Mouse (Mus musculus) cerebellum, adult 2 months (tissue): Measurements from ENCODE around the gene Fgd6. TPM values are rescaled to one million over a fixed set of nuclear protein-coding genes. Genes with fewer than 3 reads are reported as not detected.

Source experiments
- DNase-seq, 2 experiments: peaks; one replicate each; pipeline ENCODE4 v3.0.0; 2021
- H3K27ac ChIP-seq: fragments of 200-500 bp; 2 replicates; pipeline ENCODE4 v1.5.1; 2012; ENCODE audit warnings: low read length, control low read depth, inconsistent platforms; ENCODE audit not compliant: insufficient read depth
- H3K27me3 ChIP-seq: fragments of 200-500 bp; 2 replicates; pipeline ENCODE4 v1.6.1; 2012; ENCODE audit warnings: inconsistent platforms, mild to moderate bottlenecking, low read length, moderate library complexity; ENCODE audit not compliant: control insufficient read depth, insufficient read depth
- H3K4me1 ChIP-seq: fragments of 200-500 bp; 2 replicates; pipeline ENCODE4 v1.6.1; 2011; ENCODE audit warnings: low read length; ENCODE audit not compliant: control insufficient read depth, insufficient read depth
- H3K4me3 ChIP-seq: fragments of 200-500 bp; replicated peaks from 2 replicates; pipeline ENCODE3; 2011; ENCODE audit warnings: mild to moderate bottlenecking, low read depth, low read length, control low read depth; ENCODE audit not compliant: insufficient read depth
- CTCF ChIP-seq: fragments of 200-500 bp; IDR thresholded peaks from 2 replicates; pipeline ENCODE4 v1.5.1; 2011; ENCODE audit warnings: low read depth, mild to moderate bottlenecking, control low read depth, low read length, moderate library complexity, borderline replicate concordance; ENCODE audit not compliant: insufficient read depth
- POLR2A ChIP-seq: fragments of 200-500 bp; IDR thresholded peaks from 2 replicates; pipeline ENCODE4 v1.6.1; 2011; ENCODE audit warnings: low read length, control low read depth, borderline replicate concordance; ENCODE audit not compliant: insufficient read depth
- WGBS: fragments of 180-500 bp; shearing (Covaris S2); methylation state at CpG from one replicate; pipeline ENCODE4 v1.1.7; 2018; 5-methylcytosine and 5-hydroxymethylcytosine counted together
- polyA plus RNA-seq: library from polyadenylated mRNA; depleted of rRNA; stranded (reverse); fragments of >200 nt; gene quantifications from 2 replicates; pipeline ENCODE4 v1.2.3, GENCODE M21; 2012; rRNA removed

The Fgd6 gene
- polyA plus RNA-seq, result 5.4 and 6.0 TPM in 2 replicates

- no peaks in the 10 kb centered on the region for H3K27me3 ChIP-seq
- under 1% methylated on average over 77 of the region's 77 CpGs for WGBS
- peak; percentile 99 for DNase-seq
Observed at GRCm38 (mm10) chr10:94035658-94036374, at the start of gene Fgd6, which contains the start of gene Vezt. Gene Fgd6 (plus strand): TSS chr10:94036001. Gene Vezt (minus strand): TSS chr10:94035817.

GRCm38 (mm10) chr10:93994136-93994535 is 41.7 kb upstream of the Fgd6 start:
- Histone ChIP-seq H3K27ac (no peak overlapping the region), H3K4me1 (no peaks in the 10 kb centered on the region), H3K4me3 (no peak overlapping the region), H3K27me3 (no peaks in the 10 kb centered on the region)
- 96% methylated on average over 10 of the region's 10 CpGs for WGBS
- TF ChIP-seq CTCF (no peak), POLR2A (no peak)
- DNase-seq, result no peak

More at GRCm38 (mm10) chr10:94035658-94036374, at the start of gene Fgd6, which contains the start of gene Vezt:
- Histone ChIP-seq H3K27ac (peak within 1 kb of the TSS; percentile 40), H3K4me3 (peak within 1 kb of the TSS; percentile 88), H3K4me1 (peaks cover 3% of the 10 kb centered on the region; the same call in 1 of the 2 replicates)
- TF ChIP-seq POLR2A, result peak; percentile 44; the same call in 1 of the 2 replicates
- peak; percentile 60; the same call in 1 of the 2 replicates for TF ChIP-seq CTCF

DNA sequence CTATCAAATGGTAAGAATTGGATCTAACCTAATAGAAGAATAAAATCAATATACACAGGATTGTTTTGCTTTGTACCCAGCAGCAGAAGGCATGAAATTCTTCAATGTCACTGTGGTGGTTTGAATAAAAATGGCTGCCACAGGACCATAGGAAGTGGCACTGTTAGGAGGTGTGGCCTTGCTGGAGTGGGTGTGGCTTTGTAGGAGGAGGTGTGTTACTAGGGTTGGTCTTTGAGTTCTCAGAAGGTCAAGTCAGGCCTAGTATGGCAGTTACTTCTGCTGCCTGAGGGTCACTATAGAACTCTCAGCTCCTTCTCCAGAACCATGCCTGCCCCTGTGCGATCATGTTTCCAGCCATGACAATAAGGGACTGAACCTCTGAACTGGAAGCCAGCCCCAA is 40.7 kb upstream of the Fgd6 start:
- DNase-seq, result no peak
- no peak overlapping the region for H3K27ac ChIP-seq
- TF ChIP-seq POLR2A (no peak), CTCF (no peak)
- no peaks in the 10 kb centered on the region for H3K27me3 ChIP-seq
- H3K4me1 ChIP-seq, result no peaks in the 10 kb centered on the region
- 100% methylated on average over 1 of the region's 1 CpGs for WGBS
- no peak overlapping the region for H3K4me3 ChIP-seq

- Histone ChIP-seq H3K4me3 (no peak overlapping the region), H3K27ac (no peak overlapping the region), H3K27me3 (no peaks in the 10 kb centered on the region), H3K4me1 (no peaks in the 10 kb centered on the region)
- no peak for DNase-seq
- no peak for TF ChIP-seq POLR2A
- TF ChIP-seq CTCF, result no peak
- 100% methylated on average over 1 of the region's 1 CpGs for WGBS
Observed at GRCm38 (mm10) chr10:93999357-93999756, 36.4 kb upstream of the Fgd6 start.

DNA sequence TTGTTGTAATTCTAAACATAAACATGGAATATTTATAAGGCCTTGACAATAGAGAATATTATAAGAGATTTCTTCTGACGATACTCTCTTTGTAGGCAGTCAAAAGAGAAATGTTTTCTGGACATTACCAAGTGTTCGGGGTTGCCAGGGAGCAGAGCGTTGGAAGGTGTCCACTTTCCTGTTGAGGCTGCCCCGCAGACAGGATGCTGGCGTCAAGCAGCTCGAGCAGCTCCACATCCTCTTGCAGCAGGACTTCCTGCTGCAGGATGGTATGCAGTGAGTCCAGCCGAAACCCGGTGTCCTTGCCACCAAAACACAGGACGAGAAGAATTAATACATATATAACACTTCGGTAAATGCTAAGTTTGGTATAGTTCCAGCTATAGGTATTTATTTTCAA is 35.6 kb upstream of the Fgd6 start:
- WGBS, result 16% methylated on average over 10 of the region's 10 CpGs

DNA sequence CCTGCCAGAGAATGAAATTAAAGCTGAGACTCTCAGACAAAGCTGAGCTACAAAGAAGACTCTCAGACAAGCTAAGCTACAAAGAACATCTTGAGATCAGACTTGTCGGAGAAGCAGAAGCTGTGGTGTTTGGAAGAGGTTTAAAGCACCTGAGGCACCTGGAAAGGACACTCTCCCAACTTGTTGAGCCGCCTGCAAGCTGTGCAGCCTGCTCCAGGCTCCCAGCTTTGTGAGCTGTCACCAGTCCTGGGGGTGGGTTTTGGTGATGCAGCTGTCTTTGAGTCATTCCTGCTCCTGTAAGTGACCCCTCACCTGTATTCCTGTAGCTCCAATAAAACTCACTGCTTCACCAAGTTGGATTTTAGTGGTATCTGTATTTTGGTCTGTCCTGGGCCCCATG is 27.4 kb upstream of the Fgd6 start:
- Histone ChIP-seq H3K27me3 (no peaks in the 10 kb centered on the region), H3K27ac (no peak overlapping the region), H3K4me1 (no peaks in the 10 kb centered on the region; the same call in 1 of the 2 replicates), H3K4me3 (no peak overlapping the region)
- 95% methylated on average over 2 of the region's 2 CpGs for WGBS
- TF ChIP-seq POLR2A (no peak), CTCF (no peak)
- DNase-seq, result no peak

More for the DNA sequence above, 35.6 kb upstream of the Fgd6 start:
- TF ChIP-seq CTCF (no peak), POLR2A (no peak)
- Histone ChIP-seq H3K4me1 (no peaks in the 10 kb centered on the region), H3K27ac (no peak overlapping the region), H3K4me3 (no peak overlapping the region), H3K27me3 (no peaks in the 10 kb centered on the region)
- DNase-seq, result peak; percentile 19 to 53

DNA sequence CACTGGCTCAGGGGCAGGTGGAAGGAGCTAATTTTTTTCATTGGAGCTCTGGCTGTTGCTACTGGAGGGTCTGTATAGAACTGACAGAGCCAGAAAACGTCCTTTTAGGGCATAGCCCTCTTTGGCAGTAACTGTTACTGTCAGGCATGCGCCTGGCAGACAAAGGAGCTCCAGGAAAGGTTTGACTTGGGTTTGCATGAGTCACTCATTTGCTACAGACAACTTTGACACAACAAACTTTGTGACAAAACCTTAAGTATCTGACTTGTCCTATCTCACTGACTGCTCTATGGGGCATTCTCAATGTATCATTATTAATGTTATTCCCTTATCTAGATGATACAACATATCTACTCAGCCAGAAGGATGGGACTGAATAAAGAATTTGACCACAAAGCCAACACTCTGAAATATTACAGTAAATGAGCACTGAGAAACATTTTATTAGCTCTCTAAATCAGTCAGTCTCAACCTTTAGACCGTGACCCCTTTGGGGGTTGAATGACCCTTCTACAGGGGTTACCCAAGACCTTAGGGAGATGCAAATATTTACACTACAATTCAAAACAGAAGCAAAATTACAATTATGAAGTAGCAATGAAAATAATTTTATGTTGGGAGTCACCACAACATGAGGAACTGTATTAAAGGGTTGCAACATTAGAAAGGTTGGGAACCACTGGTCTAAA is 25.7 kb upstream of the Fgd6 start:
- H3K4me1 ChIP-seq, result no peaks in the 10 kb centered on the region; the same call in 1 of the 2 replicates
- no peaks in the 10 kb centered on the region for H3K27me3 ChIP-seq
- no peak for DNase-seq
- H3K4me3 ChIP-seq, result no peak overlapping the region
- 63% methylated on average over 3 of the region's 3 CpGs for WGBS
- no peak overlapping the region for H3K27ac ChIP-seq
- no peak for TF ChIP-seq CTCF
- no peak for TF ChIP-seq POLR2A

DNA sequence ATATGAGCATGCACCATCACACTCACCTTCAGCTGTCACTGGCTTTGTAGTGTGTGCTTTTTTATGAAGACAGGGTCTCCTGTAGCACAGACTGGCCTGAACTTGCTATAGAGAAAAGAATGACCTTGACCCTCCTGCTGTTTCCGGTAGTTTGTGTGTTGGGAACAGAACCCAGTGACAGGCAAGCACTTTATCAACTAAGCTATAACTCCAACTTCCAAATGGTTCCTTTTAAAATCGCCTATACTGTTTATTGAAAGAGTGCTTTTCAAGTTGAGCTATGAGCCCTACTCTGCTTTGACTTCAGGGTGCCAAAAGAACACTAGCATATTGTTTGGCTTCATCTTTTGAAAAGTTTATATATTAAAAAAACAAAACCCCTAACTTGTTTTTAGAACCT is 24.8 kb upstream of the Fgd6 start:
- TF ChIP-seq CTCF (no peak), POLR2A (no peak)
- 79% methylated on average over 2 of the region's 2 CpGs for WGBS
- H3K4me3 ChIP-seq, result no peak overlapping the region
- DNase-seq, result no peak
- no peaks in the 10 kb centered on the region; the same call in 1 of the 2 replicates for H3K4me1 ChIP-seq
- no peak overlapping the region for H3K27ac ChIP-seq
- no peaks in the 10 kb centered on the region for H3K27me3 ChIP-seq
